Mouse (Mus musculus) B cell, adult 62 days (primary cell): ENCODE results near the gene Nup98. TPM values are rescaled to one million over a fixed set of nuclear protein-coding genes. Genes with fewer than 3 reads are reported as not detected.

Experiments
- total RNA-seq: library from RNA; stranded (reverse); gene quantifications from 4 replicates; pipeline ENCODE4 v1.2.4, GENCODE M21; 2023

Gene Nup98
- 124 to 129 TPM (median 126 TPM) in 4 replicates for total RNA-seq

GRCm38 (mm10) chr7:102209756-102210721 is at the start of gene Nup98, which contains the start of gene Pgap2:
TSS of gene Nup98 (minus strand) at chr7:102210176.
TSS of gene Pgap2 (plus strand) at chr7:102210208.

GRCm38 (mm10) chr7:102255954-102256353 is 46.0 kb upstream of the Nup98 start, which contains the start of gene Rhog:
TSS of gene Rhog (minus strand) at chr7:102256054.

GRCm38 (mm10) chr7:102116579-102117331 is 93.2 kb downstream of the Nup98 start, which contains the start of gene Chrna10:
TSS of gene Chrna10 (minus strand) at chr7:102116828.

GRCm38 (mm10) chr7:102109171-102109570 is 100.8 kb downstream of the Nup98 start, which contains the start of gene Art5:
TSS of gene Art5 (minus strand) at chr7:102109489.

DNA sequence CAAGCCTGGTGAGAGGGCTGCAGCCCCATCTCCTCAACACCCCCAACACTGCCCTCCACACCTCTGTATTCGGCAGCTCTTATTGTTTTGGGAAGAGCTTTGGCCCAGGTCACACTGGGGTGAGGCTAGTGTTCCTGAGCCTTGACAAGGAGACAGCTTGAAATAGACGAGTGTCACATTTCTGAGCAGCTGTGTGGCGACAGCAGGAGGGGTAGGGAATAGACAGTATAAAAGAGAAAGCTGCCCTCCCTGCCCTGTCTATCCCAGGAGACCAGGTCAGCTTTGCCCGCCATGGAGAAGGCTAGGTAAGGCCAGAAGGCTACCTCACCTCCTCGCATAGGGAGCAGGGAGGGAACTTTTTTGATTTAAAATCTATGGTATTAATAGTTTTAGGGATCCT is 108.5 kb downstream of the Nup98 start, which contains the start of gene Art1:
Art1 (plus strand) TSS at position 257 of the 400 bp plus-strand sequence.

DNA sequence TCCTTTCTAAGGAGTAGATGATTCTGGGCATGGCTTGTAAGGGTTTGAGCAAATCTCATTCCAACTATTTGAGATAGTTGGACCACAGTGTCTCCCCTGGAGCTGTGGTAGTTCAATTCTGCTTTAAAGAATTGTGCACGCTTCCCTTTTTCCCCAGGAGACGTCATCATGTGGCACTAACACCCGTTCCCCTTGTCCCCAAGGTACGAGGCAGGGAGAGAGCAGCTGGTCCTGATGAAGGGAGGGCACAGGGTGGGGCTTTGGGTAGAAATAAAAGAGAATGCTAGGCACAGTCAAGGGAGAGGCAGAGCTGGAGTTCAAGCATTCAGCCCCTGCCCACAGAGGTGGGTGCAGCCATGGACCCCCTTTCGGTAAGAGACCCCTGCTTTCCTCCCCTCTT is 127.2 kb downstream of the Nup98 start, which contains the start of gene Trpc2:
Trpc2 (plus strand) TSS at position 301 of the 400 bp plus-strand sequence.

Other genes starting within 250 kb of the Nup98 start
- gene Il18bp, start 191.5 kb downstream of the Nup98 start, total RNA-seq: 9.7 to 11.7 TPM (median 10.0 TPM) in 4 replicates
- 32.5 to 44.3 TPM (median 36.8 TPM) in 4 replicates for gene Rnf121, start 144.7 kb downstream of the Nup98 start, total RNA-seq
- 39.4 to 46.9 TPM (median 44.4 TPM) in 4 replicates for gene Xndc1, start 144.7 kb downstream of the Nup98 start, total RNA-seq
- gene Xntrpc, start 144.5 kb downstream of the Nup98 start, total RNA-seq: 4.9 to 6.8 TPM (median 5.7 TPM) in 4 replicates
- 2.2 to 3.1 TPM (median 2.6 TPM) in 4 replicates for gene Trpc2, start 127.1 kb downstream of the Nup98 start, total RNA-seq
- not detected in 4 replicates for gene Art1, start 108.4 kb downstream of the Nup98 start, total RNA-seq
- 4.7 to 6.9 TPM (median 5.2 TPM) in 4 replicates for gene Art5, start 100.7 kb downstream of the Nup98 start, total RNA-seq
- 0.21 TPM in 1 of 4 replicates, not detected in the others for gene Chrna10, start 93.3 kb downstream of the Nup98 start, total RNA-seq
- 39.5 to 63.9 TPM (median 63.0 TPM) in 4 replicates for gene Pgap2, start within 50 bp of the Nup98 start, total RNA-seq
- gene Rhog, start 45.9 kb upstream of the Nup98 start, total RNA-seq: 127 to 136 TPM (median 134 TPM) in 4 replicates
- 82.7 to 85.7 TPM (median 83.3 TPM) in 4 replicates for gene Stim1, start 57.6 kb upstream of the Nup98 start, total RNA-seq
- 39.8 to 52.1 TPM (median 45.3 TPM) in 4 replicates for gene Rrm1, start 231.5 kb upstream of the Nup98 start, total RNA-seq